Mouse (Mus musculus): ENCODE data around the gene Tmem145. TPM values are rescaled to one million over a fixed set of nuclear protein-coding genes. Genes with fewer than 3 reads are reported as not detected.

The Tmem145 gene
- polyA plus RNA-seq, 1 experiment from 2014 or later, result 47.1 TPM

GRCm38 (mm10) chr7:25358721-25359206 lies 52.9 kb downstream of the Tmem145 start:
- Histone ChIP-seq H3K4me2 (replicated peaks) (no peak overlapping the region), H3K27me3 (no peaks in the 10 kb centered on the region), H3K9ac (replicated peaks) (no peak overlapping the region), H3K4me1 (replicated peaks) (0 out of 2 replicates have a peak, but pooled peaks cover 6% of the 10 kb centered on the region), H3K27ac (peak overlapping the region; percentile 53; the same call in 1 of the 2 replicates), H3K4me3 (replicated peaks) (no peak overlapping the region), H3K9me3 (no peaks in the 10 kb centered on the region), H3K36me3 (peaks cover 93% of the 10 kb centered on the region)
- ATAC-seq, result peak; percentile 53
- WGBS, result 71% methylated on average over 19 of the region's 19 CpGs

GRCm38 (mm10) chr7:25363151-25363550 lies 57.2 kb downstream of the Tmem145 start:
- Histone ChIP-seq H3K27me3 (peaks cover 19% of the 10 kb centered on the region), H3K4me2 (replicated peaks) (no peak overlapping the region), H3K4me3 (replicated peaks) (no peak overlapping the region), H3K9me3 (no peaks in the 10 kb centered on the region), H3K36me3 (peaks cover 64% of the 10 kb centered on the region), H3K4me1 (replicated peaks) (peaks cover 33% of the 10 kb centered on the region), H3K9ac (replicated peaks) (no peak overlapping the region), H3K27ac (no peak overlapping the region)
- ATAC-seq, result no peak
- WGBS, result 91% methylated on average over 19 of the region's 19 CpGs

GRCm38 (mm10) chr7:25363632-25364031 lies 57.7 kb downstream of the Tmem145 start:
- Histone ChIP-seq H3K27ac (no peak overlapping the region), H3K36me3 (peaks cover 59% of the 10 kb centered on the region), H3K4me2 (replicated peaks) (no peak overlapping the region), H3K4me1 (replicated peaks) (peaks cover 30% of the 10 kb centered on the region), H3K27me3 (peaks cover 24% of the 10 kb centered on the region), H3K9me3 (no peaks in the 10 kb centered on the region), H3K9ac (replicated peaks) (no peak overlapping the region), H3K4me3 (replicated peaks) (no peak overlapping the region)
- no peak for ATAC-seq
- WGBS, result 95% methylated on average over 17 of the region's 17 CpGs

Other genes starting within 250 kb of the Tmem145 start
- 14.0 and 19.4 TPM in 2 replicates for gene Grik5, start 233.8 kb upstream of the Tmem145 start, polyA plus RNA-seq (2015; fragmentation: Nextera tagmentation; extraction: Ambion mirVana)
- gene Zfp574, start 233.5 kb upstream of the Tmem145 start, polyA plus RNA-seq (2015; fragmentation: Nextera tagmentation; extraction: Ambion mirVana), result 36.1 and 36.4 TPM in 2 replicates
- 56.2 and 62.0 TPM in 2 replicates for gene Pou2f2, start 126.4 kb upstream of the Tmem145 start, polyA plus RNA-seq (2015; fragmentation: Nextera tagmentation; extraction: Ambion mirVana)
- gene Dedd2, start 85.5 kb upstream of the Tmem145 start, polyA plus RNA-seq (2015; fragmentation: Nextera tagmentation; extraction: Ambion mirVana), result 12.5 and 13.3 TPM in 2 replicates
- 2.2 and 2.6 TPM in 2 replicates for gene Zfp526, start 84.7 kb upstream of the Tmem145 start, polyA plus RNA-seq (2015; fragmentation: Nextera tagmentation; extraction: Ambion mirVana)
- 13.7 and 15.9 TPM in 2 replicates for gene Gsk3a, start 68.3 kb upstream of the Tmem145 start, polyA plus RNA-seq (2015; fragmentation: Nextera tagmentation; extraction: Ambion mirVana)
- gene Erf, start 55.3 kb upstream of the Tmem145 start, polyA plus RNA-seq (2015; fragmentation: Nextera tagmentation; extraction: Ambion mirVana), result 4.4 and 5.7 TPM in 2 replicates
- 37.6 and 44.2 TPM in 2 replicates for gene Cic, start 38.4 kb upstream of the Tmem145 start, polyA plus RNA-seq (2015; fragmentation: Nextera tagmentation; extraction: Ambion mirVana)
- 665 and 668 TPM in 2 replicates for gene Pafah1b3, start 8.1 kb upstream of the Tmem145 start, polyA plus RNA-seq (2015; fragmentation: Nextera tagmentation; extraction: Ambion mirVana)
- 2.1 and 3.1 TPM in 2 replicates for gene Prr19, start 4.7 kb upstream of the Tmem145 start, polyA plus RNA-seq (2015; fragmentation: Nextera tagmentation; extraction: Ambion mirVana)
- 18.9 and 19.8 TPM in 2 replicates for gene Megf8, start 11.1 kb downstream of the Tmem145 start, polyA plus RNA-seq (2015; fragmentation: Nextera tagmentation; extraction: Ambion mirVana)
- 0.32 TPM in 1 of 2 replicates, not detected in the other for gene Cnfn, start 63.6 kb downstream of the Tmem145 start, polyA plus RNA-seq (2015; fragmentation: Nextera tagmentation; extraction: Ambion mirVana)
- 8.4 and 9.9 TPM in 2 replicates for gene Lipe, start 92.6 kb downstream of the Tmem145 start, polyA plus RNA-seq (2015; fragmentation: Nextera tagmentation; extraction: Ambion mirVana)
- 0.51 and 0.73 TPM in 2 replicates for gene Cxcl17, start 106.8 kb downstream of the Tmem145 start, polyA plus RNA-seq (2015; fragmentation: Nextera tagmentation; extraction: Ambion mirVana)
- gene Ceacam1, start 171.5 kb downstream of the Tmem145 start, polyA plus RNA-seq (2015; fragmentation: Nextera tagmentation; extraction: Ambion mirVana), result 0.34 and 0.43 TPM in 2 replicates
- gene Ceacam2, start 233.8 kb downstream of the Tmem145 start, polyA plus RNA-seq (2015; fragmentation: Nextera tagmentation; extraction: Ambion mirVana), result not detected in 2 replicates